Mouse (Mus musculus) midbrain, embryonic 14.5 days (tissue): ENCODE data around the gene Prkca. TPM values are rescaled to one million over a fixed set of nuclear protein-coding genes. Genes with fewer than 3 reads are reported as not detected.

Experiments used
- ATAC-seq: fragments of 200-750 bp; cut with Nextera tagmentation; 2 replicates; pipeline ENCODE4 v1.8.0; 2017; ENCODE audit warnings: moderate number of reproducible peaks, moderate library complexity; ENCODE audit not compliant: low FRiP score, low TSS enrichment
- DNase-seq: peaks from one replicate; pipeline ENCODE4 v3.0.0-alpha.2; 2015
- H3K27ac ChIP-seq: fragments of 300-500 bp; sonication (generic); replicated peaks from 2 replicates; pipeline ENCODE4 v1.5.1; 2014; ENCODE audit warnings: mild to moderate bottlenecking, low read depth, low read length, moderate library complexity
- H3K27me3 ChIP-seq: fragments of 300-500 bp; sonication (generic); 2 replicates; pipeline ENCODE4 v1.6.1; 2014; ENCODE audit warnings: low read length, control low read depth, mixed read lengths; ENCODE audit not compliant: control insufficient read depth, insufficient read depth
- H3K36me3 ChIP-seq: fragments of 300-500 bp; sonication (generic); 2 replicates; pipeline ENCODE4 v1.6.1; 2014; ENCODE audit warnings: low read length, control low read depth; ENCODE audit not compliant: control insufficient read depth, insufficient read depth
- H3K4me1 ChIP-seq: fragments of 300-500 bp; sonication (generic); 2 replicates; pipeline ENCODE4 v1.6.1; 2014; ENCODE audit warnings: mild to moderate bottlenecking, antibody characterized with exemption, low read length, control low read depth; ENCODE audit not compliant: control insufficient read depth, insufficient read depth
- H3K4me2 ChIP-seq: fragments of 300-500 bp; sonication (generic); 2 replicates; pipeline ENCODE4 v1.6.1; 2014; ENCODE audit warnings: mild to moderate bottlenecking, low read length, moderate library complexity
- H3K4me3 ChIP-seq: fragments of 300-500 bp; sonication (generic); replicated peaks from 2 replicates; pipeline ENCODE4 v1.5.1; 2014; ENCODE audit warnings: low read depth, low read length
- H3K9ac ChIP-seq: fragments of 300-500 bp; sonication (generic); replicated peaks from 2 replicates; pipeline ENCODE4 v1.6.1; 2014; ENCODE audit warnings: mild to moderate bottlenecking, low read length, moderate library complexity
- H3K9me3 ChIP-seq: fragments of 300-500 bp; sonication (generic); 2 replicates; pipeline ENCODE4 v1.6.1; 2016; ENCODE audit warnings: low read length, control low read depth, mixed read lengths; ENCODE audit not compliant: control insufficient read depth
- WGBS: fragments of 180-500 bp; shearing (Covaris S2); extraction: QIAGEN DNeasy Blood & Tissue Kit; methylation state at CpG from one replicate; pipeline ENCODE4 v1.1.7; 2014; 5-methylcytosine and 5-hydroxymethylcytosine counted together
- polyA plus RNA-seq: library from polyadenylated mRNA; unstranded; fragments of >200 nt; fragmentation: Nextera tagmentation; extraction: Ambion mirVana; gene quantifications from 2 replicates; pipeline ENCODE4 v1.2.1, GENCODE M21; 2014

The Prkca gene
- polyA plus RNA-seq, 1 experiment from 2014 or later: 7.6 TPM

DNA sequence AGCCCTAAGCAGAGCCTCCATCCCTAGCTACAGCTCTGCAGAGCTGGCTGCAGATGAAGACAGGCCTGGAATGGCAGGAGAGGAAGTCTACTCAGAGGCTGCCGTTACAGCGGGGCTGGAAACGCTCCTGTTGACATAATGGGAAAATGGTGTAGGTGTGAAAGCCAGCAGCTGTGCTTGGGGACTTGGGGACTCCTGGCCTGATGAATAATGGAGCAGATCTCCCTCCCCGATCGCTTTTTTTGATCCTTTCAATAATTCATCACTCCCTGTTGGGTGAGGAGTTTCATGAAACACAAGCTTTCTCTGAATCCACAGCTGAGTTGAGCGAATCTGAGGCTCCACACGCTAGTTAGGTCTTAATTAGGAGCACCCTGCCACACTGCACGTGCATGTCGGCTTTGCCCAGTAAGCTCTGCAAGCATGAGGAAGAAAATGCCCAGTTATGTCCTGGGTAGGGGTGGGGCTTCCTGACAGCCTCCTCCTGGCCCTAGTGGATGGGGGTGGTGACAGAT lies 425.9 kb downstream of the Prkca start:
- 12% methylated on average over 9 of the region's 9 CpGs for WGBS
- DNase-seq (peak; percentile 81), ATAC-seq (peak; percentile 56; the same call in 1 of the 2 replicates)
- Histone ChIP-seq H3K27ac (peak overlapping the region; percentile 80), H3K9ac (no peak overlapping the region), H3K4me2 (peak overlapping the region; percentile 21), H3K4me1 (peaks cover 13% of the 10 kb centered on the region), H3K9me3 (no peaks in the 10 kb centered on the region), H3K27me3 (peaks cover 14% of the 10 kb centered on the region; the same call in 1 of the 2 replicates), H3K4me3 (no peak overlapping the region), H3K36me3 (no peaks in the 10 kb centered on the region)

DNA sequence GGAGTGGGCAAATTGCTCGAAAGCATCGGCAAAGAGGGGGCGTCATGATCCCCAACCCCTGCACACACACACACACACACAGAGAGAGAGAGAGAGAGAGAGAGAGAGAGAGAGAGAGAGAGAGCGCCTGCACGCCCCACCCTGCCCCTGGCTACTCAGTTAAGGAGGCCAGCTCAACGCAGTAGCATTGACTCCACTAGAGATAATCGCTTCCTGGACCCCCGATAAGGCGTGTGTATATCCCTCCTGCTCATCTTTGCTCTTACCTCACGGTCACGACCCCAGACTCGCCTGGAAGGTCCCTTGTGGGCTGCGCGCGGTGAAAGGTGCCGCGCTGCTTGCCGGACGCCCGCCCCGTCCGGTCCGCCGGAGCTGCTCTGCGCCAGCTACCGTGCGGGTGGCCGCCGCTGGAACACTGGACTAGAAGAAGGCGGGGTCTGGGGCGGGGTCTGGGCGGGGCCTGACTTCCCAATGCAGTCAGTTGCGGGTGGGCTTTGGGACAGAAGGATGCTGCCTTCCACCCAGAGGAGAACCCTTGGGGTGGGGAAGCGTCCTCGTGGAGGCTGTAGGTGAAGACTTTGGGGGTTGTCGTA lies 429.0 kb downstream of the Prkca start, which contains the start of gene Cacng5:
Gene Cacng5 (minus strand): TSS at position 422 of the 593 bp plus-strand sequence.
- Histone ChIP-seq H3K4me2 (peak within 1 kb of the TSS; percentile 63), H3K4me1 (peaks cover 13% of the 10 kb centered on the region), H3K9ac (peak within 1 kb of the TSS; percentile 40), H3K36me3 (no peaks in the 10 kb centered on the region), H3K27ac (no peak within 1 kb of the TSS), H3K27me3 (peaks cover 14% of the 10 kb centered on the region; the same call in 1 of the 2 replicates), H3K4me3 (peak within 1 kb of the TSS; percentile 39), H3K9me3 (peaks cover under 1% of the 10 kb centered on the region; the same call in 1 of the 2 replicates)
- 6% methylated on average over 36 of the region's 36 CpGs for WGBS
- peak; percentile 61; the same call in 1 of the 2 replicates for ATAC-seq
- DNase-seq: peak; percentile 76

DNA sequence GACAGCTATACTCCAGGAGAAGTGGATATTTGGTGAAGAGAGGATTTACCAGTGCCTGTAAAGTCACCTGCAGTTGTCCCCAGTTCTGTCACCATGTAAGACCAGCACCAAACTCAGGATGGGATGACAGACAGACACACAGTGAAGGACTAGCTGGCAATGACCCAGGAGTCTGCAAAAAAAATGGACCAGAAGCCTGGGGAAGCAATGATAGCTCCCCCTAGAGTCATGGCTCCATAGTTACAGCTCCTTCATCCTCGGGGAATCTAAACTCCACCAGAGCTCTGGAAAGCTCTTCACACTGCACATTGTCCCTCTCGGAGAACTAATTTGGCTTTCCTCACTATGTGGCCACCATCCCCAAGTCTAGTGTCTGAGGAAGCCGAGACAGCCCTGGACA lies 430.4 kb downstream of the Prkca start:
- ATAC-seq (no peak), DNase-seq (no peak)
- peak overlapping the region; percentile 27 for H3K4me2 ChIP-seq
- H3K27ac ChIP-seq: no peak overlapping the region
- no peak overlapping the region for H3K9ac ChIP-seq
- H3K27me3 ChIP-seq: peaks cover 14% of the 10 kb centered on the region; the same call in 1 of the 2 replicates
- peaks cover 8% of the 10 kb centered on the region for H3K4me1 ChIP-seq
- 47% methylated on average over 3 of the region's 3 CpGs for WGBS
- no peak overlapping the region for H3K4me3 ChIP-seq
- H3K36me3 ChIP-seq: no peaks in the 10 kb centered on the region
- peaks cover 7% of the 10 kb centered on the region; the same call in 1 of the 2 replicates for H3K9me3 ChIP-seq

DNA sequence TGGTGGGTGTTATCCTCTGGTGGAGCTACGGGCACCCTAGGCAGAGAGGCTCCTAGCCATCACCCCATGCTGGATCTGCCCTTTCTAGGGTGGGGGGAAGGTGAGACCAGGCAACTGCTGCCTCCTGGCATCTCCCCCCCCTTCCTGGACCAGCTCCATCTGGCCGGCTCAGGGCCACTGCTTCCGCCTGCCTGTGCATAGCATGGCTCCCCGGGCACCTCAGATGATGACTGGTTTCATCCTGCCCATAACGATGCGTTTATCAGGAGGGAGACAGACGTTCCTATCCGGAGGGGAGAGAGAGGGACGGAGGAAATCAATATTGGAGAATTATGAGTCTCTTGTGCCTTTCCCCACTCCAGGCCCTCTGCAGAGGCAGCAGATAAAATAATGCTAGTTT lies 438.4 kb downstream of the Prkca start:
- DNase-seq: no peak
- Histone ChIP-seq H3K36me3 (no peaks in the 10 kb centered on the region), H3K27ac (no peak overlapping the region), H3K4me3 (no peak overlapping the region), H3K4me2 (no peak overlapping the region), H3K9me3 (peaks cover 7% of the 10 kb centered on the region; the same call in 1 of the 2 replicates), H3K4me1 (peaks cover 8% of the 10 kb centered on the region; the same call in 1 of the 2 replicates), H3K27me3 (no peaks in the 10 kb centered on the region), H3K9ac (no peak overlapping the region)
- ATAC-seq: no peak
- 65% methylated on average over 9 of the region's 9 CpGs for WGBS

DNA sequence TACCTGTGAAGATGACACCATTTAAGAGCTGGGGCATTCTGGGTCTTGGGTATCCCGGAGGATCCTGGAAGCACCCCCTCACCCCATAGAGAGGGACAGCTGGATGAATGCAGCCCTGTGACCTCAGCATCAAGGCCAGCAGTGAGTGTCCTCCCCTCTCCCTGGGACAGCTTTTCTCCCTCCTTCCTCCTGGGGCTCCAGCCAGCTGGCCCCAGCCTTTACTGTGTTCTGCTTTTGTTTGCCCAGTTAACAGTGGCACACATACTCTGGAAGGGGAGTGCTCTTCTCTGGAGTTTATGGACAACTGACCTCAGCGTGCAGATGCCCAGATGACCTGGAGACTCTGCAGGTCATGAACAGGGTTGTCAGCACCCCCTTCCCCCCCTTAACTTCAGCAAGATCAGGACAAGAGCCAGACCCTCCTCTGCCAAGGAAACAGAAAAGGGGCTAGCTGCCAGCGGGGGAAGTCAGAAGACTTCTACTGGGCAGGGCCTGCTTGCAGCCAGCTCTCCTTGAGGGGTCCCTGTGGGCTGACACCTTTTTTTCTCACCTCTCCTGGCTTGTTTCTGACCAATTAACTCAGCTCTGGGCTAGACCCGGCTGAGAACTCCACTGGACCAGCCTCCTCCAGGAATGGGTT lies 439.6 kb downstream of the Prkca start:
- no peak overlapping the region for H3K4me3 ChIP-seq
- peaks cover 8% of the 10 kb centered on the region; the same call in 1 of the 2 replicates for H3K4me1 ChIP-seq
- ATAC-seq: no peak
- H3K36me3 ChIP-seq: no peaks in the 10 kb centered on the region
- WGBS: 58% methylated on average over 4 of the region's 4 CpGs
- H3K4me2 ChIP-seq: no peak overlapping the region
- no peak overlapping the region for H3K9ac ChIP-seq
- no peaks in the 10 kb centered on the region for H3K27me3 ChIP-seq
- 0 out of 2 replicates have a peak, but pooled peaks cover under 1% of the 10 kb centered on the region for H3K9me3 ChIP-seq
- no peak for DNase-seq
- H3K27ac ChIP-seq: no peak overlapping the region

DNA sequence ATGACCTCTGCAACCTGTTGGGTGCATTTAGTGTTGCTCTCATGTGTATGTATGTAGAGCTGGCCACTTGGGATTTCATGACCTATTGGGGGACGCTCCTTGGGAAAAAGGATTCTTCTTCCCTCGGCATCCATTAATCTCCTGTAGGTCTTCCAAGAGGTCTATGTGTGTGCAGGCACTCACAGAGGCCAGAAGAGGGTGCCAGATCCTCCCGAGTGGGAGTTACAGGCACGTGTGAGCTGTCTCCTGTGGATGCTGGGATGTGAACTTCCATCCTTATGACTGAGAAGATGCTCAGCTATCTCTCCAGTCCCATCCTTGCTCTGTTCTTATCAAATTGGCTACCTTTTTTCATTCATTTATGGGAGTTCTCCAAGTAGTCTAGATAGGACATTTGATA lies 443.3 kb downstream of the Prkca start:
- 35% methylated on average over 4 of the region's 4 CpGs for WGBS
- peak; percentile 36 for DNase-seq

DNA sequence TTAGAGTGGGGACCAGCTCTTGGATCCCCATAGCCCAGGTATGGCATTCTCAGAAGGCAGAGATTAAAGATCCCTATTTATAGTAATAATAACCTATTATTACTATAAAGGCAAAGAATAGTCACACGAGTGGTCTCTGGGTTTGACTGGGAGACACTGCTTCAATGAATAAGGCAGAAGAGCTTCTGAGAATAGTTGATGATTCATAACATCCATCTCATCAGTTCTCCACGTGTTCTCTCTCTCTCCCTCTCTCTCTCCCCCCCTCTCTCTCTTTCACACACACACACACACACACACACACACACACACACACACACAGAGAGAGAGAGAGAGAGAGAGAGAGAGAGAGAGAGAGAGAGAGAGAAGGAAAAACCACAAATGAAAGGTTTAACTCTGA lies 445.0 kb downstream of the Prkca start:
- H3K27ac ChIP-seq: no peak overlapping the region
- H3K4me2 ChIP-seq: no peak overlapping the region
- WGBS: 64% methylated on average over 2 of the region's 2 CpGs
- H3K4me1 ChIP-seq: no peaks in the 10 kb centered on the region
- no peaks in the 10 kb centered on the region for H3K27me3 ChIP-seq
- DNase-seq (no peak), ATAC-seq (no peak)
- H3K36me3 ChIP-seq: no peaks in the 10 kb centered on the region
- H3K9me3 ChIP-seq: no peaks in the 10 kb centered on the region
- no peak overlapping the region for H3K9ac ChIP-seq
- no peak overlapping the region for H3K4me3 ChIP-seq

More for the DNA sequence above, 443.3 kb downstream of the Prkca start:
- Histone ChIP-seq H3K9ac (no peak overlapping the region), H3K9me3 (no peaks in the 10 kb centered on the region), H3K27ac (no peak overlapping the region), H3K4me2 (no peak overlapping the region), H3K27me3 (no peaks in the 10 kb centered on the region), H3K36me3 (no peaks in the 10 kb centered on the region), H3K4me1 (peaks cover 5% of the 10 kb centered on the region; the same call in 1 of the 2 replicates), H3K4me3 (no peak overlapping the region)
- ATAC-seq: no peak

DNA sequence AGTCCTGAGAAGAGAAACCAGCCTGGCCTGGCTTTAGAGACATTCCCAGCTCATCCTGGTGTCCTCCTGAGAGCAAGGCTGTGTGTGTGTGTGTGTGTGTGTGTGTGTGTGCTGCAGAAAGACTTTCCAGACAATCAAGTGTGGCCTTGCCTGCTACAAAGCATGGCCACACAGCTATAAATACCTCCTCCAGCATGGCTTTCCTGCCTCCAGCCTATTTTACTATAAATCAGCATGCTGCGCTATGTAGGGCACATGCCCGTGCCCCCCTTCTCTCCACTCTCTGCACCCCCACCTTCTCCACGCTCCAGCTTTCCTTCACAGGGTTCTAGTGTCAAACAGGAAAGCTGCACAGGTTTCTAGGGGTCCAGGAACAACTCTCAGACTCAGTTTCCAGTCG lies 448.1 kb downstream of the Prkca start:
- DNase-seq (no peak), ATAC-seq (no peak)
- no peaks in the 10 kb centered on the region for H3K36me3 ChIP-seq
- no peak overlapping the region for H3K27ac ChIP-seq
- WGBS: 81% methylated on average over 4 of the region's 4 CpGs
- no peaks in the 10 kb centered on the region for H3K27me3 ChIP-seq
- H3K4me3 ChIP-seq: no peak overlapping the region
- no peak overlapping the region for H3K9ac ChIP-seq
- H3K9me3 ChIP-seq: no peaks in the 10 kb centered on the region
- H3K4me1 ChIP-seq: no peaks in the 10 kb centered on the region
- no peak overlapping the region for H3K4me2 ChIP-seq
